ENCODE assay signal across 26 mouse cellular contexts in the genomic region with DNA sequence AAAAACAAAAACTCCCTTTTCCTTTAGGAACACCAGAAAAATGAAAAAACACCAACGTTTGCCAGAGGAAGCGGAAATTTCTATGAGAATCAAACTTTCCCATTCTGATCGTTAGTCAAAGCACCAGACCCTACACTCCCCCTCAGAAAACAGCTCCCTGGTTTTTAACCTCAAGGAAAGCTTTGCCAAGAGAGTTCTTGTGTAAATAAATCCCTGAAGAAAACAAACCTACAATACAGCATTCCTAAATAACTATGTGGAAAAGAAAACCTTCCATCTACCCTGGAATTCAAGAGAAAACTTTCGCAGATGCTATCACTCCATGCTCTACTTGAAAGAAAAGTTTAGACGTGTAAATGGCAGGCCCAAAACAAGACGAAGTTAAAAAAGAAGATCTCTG. TPM values are rescaled to one million over a fixed set of nuclear protein-coding genes. Genes with fewer than 3 reads are reported as not detected.
DNase-seq lines count a peak whose midpoint lies in the region; ATAC-seq and TF ChIP-seq lines count a peak whose summit lies in the region.
"Had no signal": no experiment of that assay in that cellular context is flagged by ENCODE, and none has a peak within 500 bp of the region (broad histone marks: within the 10 kb centered on the region; RNA-seq: fewer than 3 reads in every experiment).

No protein-coding gene starts in this region.

- no peaks in the 10 kb centered on the region for H3K9me3 ChIP-seq in forebrain, embryonic 11.5 days (ENCODE audit: control insufficient read depth, low read length)
- no peaks in the 10 kb centered on the region for H3K9me3 ChIP-seq in forebrain, embryonic 15.5 days
- no peaks in the 10 kb centered on the region for H3K9me3 ChIP-seq in heart, embryonic 15.5 days (replicated peaks)
- no peaks in the 10 kb centered on the region for H3K9me3 ChIP-seq in liver, embryonic 11.5 days (ENCODE audit: control insufficient read depth, low read length)
- H3K9me3 ChIP-seq in embryonic facial prominence, embryonic 14.5 days (ENCODE audit: control insufficient read depth, low read length): no peaks in the 10 kb centered on the region
- H3K9me3 ChIP-seq: hindbrain, embryonic 10.5 days; limb, embryonic 12.5 days had no signal

- no peaks in the 10 kb centered on the region for H3K36me3 ChIP-seq in forebrain, embryonic 11.5 days (ENCODE audit: control insufficient read depth, insufficient read depth, low read length)
- H3K36me3 ChIP-seq in forebrain, embryonic 15.5 days: no peaks in the 10 kb centered on the region
- no peaks in the 10 kb centered on the region for H3K36me3 ChIP-seq in heart, embryonic 15.5 days
- no peaks in the 10 kb centered on the region; the same call in 1 of the 2 replicates for H3K36me3 ChIP-seq in liver, adult 2 months (ENCODE audit: control insufficient read depth, insufficient read depth, low read length)
- H3K36me3 ChIP-seq in liver, embryonic 11.5 days (ENCODE audit: control insufficient read depth, insufficient read depth, low read length): no peaks in the 10 kb centered on the region
- H3K36me3 ChIP-seq in embryonic facial prominence, embryonic 14.5 days (ENCODE audit: control insufficient read depth, insufficient read depth, low read length): no peaks in the 10 kb centered on the region

- no peak for TF ChIP-seq CTCF in liver, adult 2 months (IDR thresholded peaks at IDR 0.05; ENCODE audit: low read depth, low read length)

- H3K4me3 ChIP-seq in forebrain, embryonic 11.5 days (ENCODE audit: low read depth, low read length): no peak overlapping the region
- no peak overlapping the region for H3K4me3 ChIP-seq in forebrain, embryonic 15.5 days
- H3K4me3 ChIP-seq in heart, embryonic 15.5 days: no peak overlapping the region
- no peak overlapping the region for H3K4me3 ChIP-seq in liver, adult 2 months (ENCODE audit: insufficient read depth, low read depth, low read length)
- no peak overlapping the region for H3K4me3 ChIP-seq in liver, embryonic 11.5 days (ENCODE audit: low read depth, low read length)
- H3K4me3 ChIP-seq in embryonic facial prominence, embryonic 14.5 days (ENCODE audit: low read depth, low read length): no peak overlapping the region
- H3K4me3 ChIP-seq: hindbrain, embryonic 10.5 days; left cerebral cortex, adult 2 months; limb, embryonic 12.5 days; myocyte had no signal

- DNase-seq in forebrain, embryonic 11.5 days (ENCODE audit: low spot score): peak; percentile 10
- DNase-seq in heart, adult 8-10 months (ENCODE audit: low spot score): no peak
- DNase-seq in liver, adult 2 months (ENCODE audit: extremely low read depth, low read depth, low spot score): no peak
- no peak for DNase-seq in liver, embryonic 11.5 days (ENCODE audit: low spot score)
- peak; percentile 70 for DNase-seq in embryonic facial prominence, embryonic 14.5 days (ENCODE audit: low spot score)
- no peak for DNase-seq in spleen, postnatal 36 days (ENCODE audit: low spot score in 2 of 2)
- DNase-seq: adrenal gland, postnatal 10 days; cerebellum, adult 2 months; lung, postnatal 4 days; retina, postnatal 1 day; thymus, postnatal 25 days had no signal

- H3K4me1 ChIP-seq in forebrain, embryonic 11.5 days (replicated peaks; ENCODE audit: control insufficient read depth, insufficient read depth, low read length): no peaks in the 10 kb centered on the region; the same call in 1 of the 2 replicates
- peaks cover 11% of the 10 kb centered on the region for H3K4me1 ChIP-seq in forebrain, embryonic 15.5 days
- H3K4me1 ChIP-seq in heart, embryonic 15.5 days (replicated peaks): peaks cover 73% of the 10 kb centered on the region
- H3K4me1 ChIP-seq in liver, adult 2 months (ENCODE audit: control insufficient read depth, insufficient read depth, low read length): peaks cover 14% of the 10 kb centered on the region
- peaks cover 2% of the 10 kb centered on the region; the same call in 1 of the 2 replicates for H3K4me1 ChIP-seq in liver, embryonic 11.5 days (replicated peaks; ENCODE audit: control insufficient read depth, insufficient read depth, low read length)
- peaks cover 26% of the 10 kb centered on the region for H3K4me1 ChIP-seq in embryonic facial prominence, embryonic 14.5 days (ENCODE audit: control insufficient read depth, insufficient read depth, low read length)

- no peaks in the 10 kb centered on the region for H3K27me3 ChIP-seq in forebrain, embryonic 11.5 days (ENCODE audit: control insufficient read depth, insufficient read depth, low read length)
- no peaks in the 10 kb centered on the region for H3K27me3 ChIP-seq in forebrain, embryonic 15.5 days
- no peaks in the 10 kb centered on the region for H3K27me3 ChIP-seq in heart, embryonic 15.5 days
- H3K27me3 ChIP-seq in liver, adult 2 months (ENCODE audit: control insufficient read depth, insufficient read depth, low read length): no peaks in the 10 kb centered on the region
- no peaks in the 10 kb centered on the region for H3K27me3 ChIP-seq in liver, embryonic 11.5 days (replicated peaks; ENCODE audit: control insufficient read depth, insufficient read depth, low read length)
- H3K27me3 ChIP-seq in embryonic facial prominence, embryonic 14.5 days (replicated peaks; ENCODE audit: control insufficient read depth, insufficient read depth, low read length): no peaks in the 10 kb centered on the region
- H3K27me3 ChIP-seq: CH12.LX; limb, embryonic 12.5 days had no signal

- WGBS in forebrain, embryonic 11.5 days: 77% methylated on average over 6 of the region's 6 CpGs
- 61% methylated on average over 6 of the region's 6 CpGs for WGBS in forebrain, embryonic 15.5 days
- 46% methylated on average over 6 of the region's 6 CpGs for WGBS in heart, embryonic 15.5 days
- WGBS in liver, adult 2 months: 62% methylated on average over 6 of the region's 6 CpGs
- 54% methylated on average over 6 of the region's 6 CpGs for WGBS in liver, embryonic 11.5 days
- 39% methylated on average over 6 of the region's 6 CpGs for WGBS in embryonic facial prominence, embryonic 14.5 days

- no peak for TF ChIP-seq POLR2A in liver, adult 2 months (IDR thresholded peaks at IDR 0.05; ENCODE audit: extremely low read depth, insufficient read depth, low read length)

- H3K4me2 ChIP-seq in forebrain, embryonic 11.5 days (ENCODE audit: low read depth, low read length, severe bottlenecking): no peak overlapping the region
- no peak overlapping the region for H3K4me2 ChIP-seq in forebrain, embryonic 15.5 days (replicated peaks)
- 0 out of 2 replicates have a peak overlapping the region, but pooled peaks have one; percentile 42 for H3K4me2 ChIP-seq in heart, embryonic 15.5 days
- H3K4me2 ChIP-seq in liver, embryonic 11.5 days: no peak overlapping the region
- no peak overlapping the region; the same call in 1 of the 2 replicates for H3K4me2 ChIP-seq in embryonic facial prominence, embryonic 14.5 days (ENCODE audit: low read depth, low read length)
- H3K4me2 ChIP-seq: limb, embryonic 12.5 days; midbrain, embryonic 11.5 days had no signal

- no peak overlapping the region for H3K9ac ChIP-seq in forebrain, embryonic 11.5 days (ENCODE audit: low read length)
- H3K9ac ChIP-seq in forebrain, embryonic 15.5 days (replicated peaks): no peak overlapping the region
- H3K9ac ChIP-seq in heart, embryonic 15.5 days: no peak overlapping the region
- H3K9ac ChIP-seq in liver, adult 2 months (ENCODE audit: low read depth, low read length): no peak overlapping the region
- H3K9ac ChIP-seq in liver, embryonic 11.5 days (ENCODE audit: low read depth, low read length): no peak overlapping the region
- no peak overlapping the region for H3K9ac ChIP-seq in embryonic facial prominence, embryonic 14.5 days (ENCODE audit: low read depth, low read length)
- H3K9ac ChIP-seq: limb, embryonic 12.5 days had no signal

- H3K79me2 ChIP-seq in liver, adult 2 months (ENCODE audit: control insufficient read depth, insufficient read depth, low read length): peaks cover 27% of the 10 kb centered on the region

- no peak overlapping the region for H3K27ac ChIP-seq in forebrain, embryonic 11.5 days (ENCODE audit: low read depth, low read length)
- H3K27ac ChIP-seq in forebrain, embryonic 15.5 days (replicated peaks): no peak overlapping the region
- H3K27ac ChIP-seq in heart, embryonic 15.5 days: peak overlapping the region; percentile 77
- 0 out of 2 replicates have a peak overlapping the region, but pooled peaks have one; percentile 37 for H3K27ac ChIP-seq in liver, adult 2 months (replicated peaks; ENCODE audit: insufficient read depth, low read depth, low read length)
- no peak overlapping the region for H3K27ac ChIP-seq in liver, embryonic 11.5 days (ENCODE audit: low read depth, low read length)
- peak overlapping the region; percentile 61 for H3K27ac ChIP-seq in embryonic facial prominence, embryonic 14.5 days (replicated peaks; ENCODE audit: low read depth, low read length)
- H3K27ac ChIP-seq: hindbrain, embryonic 10.5 days; left cerebral cortex, adult 2 months; limb, embryonic 12.5 days had no signal

- ATAC-seq in forebrain, embryonic 11.5 days (replicated peaks; ENCODE audit: low FRiP score): no peak
- ATAC-seq in forebrain, embryonic 15.5 days (replicated peaks): no peak
- peak; percentile 31; the same call in 1 of the 2 replicates for ATAC-seq in heart, embryonic 15.5 days (replicated peaks; ENCODE audit: insufficient number of reproducible peaks, insufficient read depth, low FRiP score, low read depth)
- no peak for ATAC-seq in liver, embryonic 11.5 days (replicated peaks; ENCODE audit: low FRiP score)
- no peak for ATAC-seq in embryonic facial prominence, embryonic 14.5 days (ENCODE audit: low read depth)
- ATAC-seq: forebrain, embryonic 16.5 days; inflammation-experienced regulatory T-cells, adult 6 months had no signal

RNA-seq across cellular contexts. Expression of a gene that starts 47.0 kb away (rescaled TPM):
- not detected in 2 replicates for polyA plus RNA-seq in forebrain, embryonic 11.5 days (2014; fragmentation: Nextera tagmentation; extraction: Ambion mirVana)
- 0.19 TPM in 1 of 2 replicates, not detected in the other for polyA plus RNA-seq in forebrain, embryonic 15.5 days (2015; fragmentation: Nextera tagmentation; extraction: Ambion mirVana)
- polyA plus RNA-seq in heart, embryonic 15.5 days (2015; fragmentation: Nextera tagmentation; extraction: Ambion mirVana): not detected in 2 replicates
- total RNA-seq in heart, adult 8-10 months (2022): not detected
- total RNA-seq in liver, adult 2 months (2014; rRNA removed): not detected in 2 replicates
- polyA plus RNA-seq in liver, adult 2 months (2012; rRNA removed): not detected in 2 replicates
- not detected in 2 replicates for polyA plus RNA-seq in liver, embryonic 11.5 days (2014; fragmentation: Nextera tagmentation; extraction: Ambion mirVana)
- polyA plus RNA-seq in embryonic facial prominence, embryonic 14.5 days (2014; fragmentation: Nextera tagmentation; extraction: Ambion mirVana): not detected in 2 replicates
- total RNA-seq: adrenal gland, postnatal 10 days; CH12.LX; common myeloid progenitor, adult 5-6 weeks; gastrocnemius, adult 18-20 months; layer of hippocampus, adult 8-10 months; left cerebral cortex, adult 2 months; neutrophil, adult 5-6 weeks had no signal
- polyA plus RNA-seq: cerebellum, adult 2 months; hindbrain, embryonic 10.5 days; inflammation-experienced regulatory T-cells, adult 6 months; limb, embryonic 12.5 days; midbrain, embryonic 11.5 days; myocyte; small intestine, adult 2 months had no signal

RNA-seq across cellular contexts. Expression of a gene that starts 50.0 kb away (rescaled TPM):
- polyA plus RNA-seq in forebrain, embryonic 11.5 days (2014; fragmentation: Nextera tagmentation; extraction: Ambion mirVana): 5.1 and 5.9 TPM in 2 replicates
- polyA plus RNA-seq in forebrain, embryonic 15.5 days (2015; fragmentation: Nextera tagmentation; extraction: Ambion mirVana): 7.4 and 7.9 TPM in 2 replicates
- 8.6 and 8.8 TPM in 2 replicates for polyA plus RNA-seq in heart, embryonic 15.5 days (2015; fragmentation: Nextera tagmentation; extraction: Ambion mirVana)
- total RNA-seq in heart, adult 8-10 months (2022): 10 to 100 TPM; 14.2 to 17.0 (median 15.0) TPM
- 8.4 and 9.0 TPM in 2 replicates for total RNA-seq in liver, adult 2 months (2014; rRNA removed)
- 4.3 and 5.7 TPM in 2 replicates for polyA plus RNA-seq in liver, adult 2 months (2012; rRNA removed)
- 6.2 and 6.3 TPM in 2 replicates for polyA plus RNA-seq in liver, embryonic 11.5 days (2014; fragmentation: Nextera tagmentation; extraction: Ambion mirVana)
- polyA plus RNA-seq in embryonic facial prominence, embryonic 14.5 days (2014; fragmentation: Nextera tagmentation; extraction: Ambion mirVana): 14.7 and 15.0 TPM in 2 replicates
- total RNA-seq: CH12.LX; neutrophil, adult 5-6 weeks had no signal

RNA-seq across cellular contexts. Expression of a gene that starts 50.2 kb away (rescaled TPM):
- 4.9 and 7.5 TPM in 2 replicates for polyA plus RNA-seq in forebrain, embryonic 11.5 days (2014; fragmentation: Nextera tagmentation; extraction: Ambion mirVana)
- polyA plus RNA-seq in forebrain, embryonic 15.5 days (2015; fragmentation: Nextera tagmentation; extraction: Ambion mirVana): 14.4 and 16.1 TPM in 2 replicates
- polyA plus RNA-seq in heart, embryonic 15.5 days (2015; fragmentation: Nextera tagmentation; extraction: Ambion mirVana): 5.2 and 7.5 TPM in 2 replicates
- total RNA-seq in heart, adult 8-10 months (2022): 1 to 10 TPM; 1.9 to 4.7 (median 3.3) TPM
- 1,501 and 1,754 TPM in 2 replicates for total RNA-seq in liver, adult 2 months (2014; rRNA removed)
- 105 and 134 TPM in 2 replicates for polyA plus RNA-seq in liver, adult 2 months (2012; rRNA removed)
- 4.8 and 5.4 TPM in 2 replicates for polyA plus RNA-seq in liver, embryonic 11.5 days (2014; fragmentation: Nextera tagmentation; extraction: Ambion mirVana)
- polyA plus RNA-seq in embryonic facial prominence, embryonic 14.5 days (2014; fragmentation: Nextera tagmentation; extraction: Ambion mirVana): 8.5 and 8.7 TPM in 2 replicates
- total RNA-seq: CH12.LX; neutrophil, adult 5-6 weeks had no signal

Comparison
In these comparisons a context has a peak if more than half of its experiments do, and no peak if none do; other contexts are left out.
1. H3K27ac ChIP-seq: peak in heart, embryonic 15.5 days (single experiment), liver, adult 2 months (single experiment) and embryonic facial prominence, embryonic 14.5 days (single experiment); none in forebrain, embryonic 11.5 days (single experiment), forebrain, embryonic 15.5 days (single experiment) and liver, embryonic 11.5 days (single experiment).
2. DNase-seq: peak in forebrain, embryonic 11.5 days (single experiment) and embryonic facial prominence, embryonic 14.5 days (single experiment); none in heart, adult 8-10 months (single experiment), liver, adult 2 months (single experiment), liver, embryonic 11.5 days (single experiment) and spleen, postnatal 36 days (0 of 2).